ENCODE assay signal across 22 mouse cellular contexts in the genomic region with DNA sequence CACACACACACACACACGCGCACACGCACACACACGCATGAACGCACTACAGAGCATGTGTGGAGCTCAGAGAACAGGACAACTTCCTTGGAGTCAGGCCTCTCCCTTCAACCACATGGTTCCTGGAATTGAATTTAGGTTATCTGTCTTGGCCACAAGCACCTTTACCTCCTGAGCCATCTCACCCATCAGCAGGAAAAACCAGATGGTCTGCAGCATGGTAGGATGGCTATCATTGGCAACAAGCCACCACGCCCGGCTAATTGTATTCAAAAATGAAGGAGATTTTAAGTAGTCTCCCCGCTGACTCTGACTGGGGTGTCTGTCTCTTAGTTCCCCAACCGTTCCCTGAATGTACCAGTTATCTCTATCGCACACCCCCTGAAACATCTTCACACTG. TPM values are rescaled to one million over a fixed set of nuclear protein-coding genes. Genes with fewer than 3 reads are reported as not detected.
A peak's percentile ranks its signal among the peaks of the same experiment; 100 is the strongest.
DNase-seq lines count a peak whose midpoint lies in the region; ATAC-seq and TF ChIP-seq lines count a peak whose summit lies in the region.
"Had no signal": no experiment of that assay in that cellular context is flagged by ENCODE, and none has a peak within 500 bp of the region (broad histone marks: within the 10 kb centered on the region; RNA-seq: fewer than 3 reads in every experiment).

No protein-coding gene starts in this region.

- H3K27ac ChIP-seq in hindbrain, postnatal 0 days = no peak overlapping the region
- no peak overlapping the region for H3K27ac ChIP-seq in hindbrain, embryonic 10.5 days
- no peak overlapping the region for H3K27ac ChIP-seq in midbrain, postnatal 0 days (ENCODE audit: low read depth, low read length)
- no peak overlapping the region for H3K27ac ChIP-seq in midbrain, embryonic 10.5 days (replicated peaks)
- 0 out of 2 replicates have a peak overlapping the region, but pooled peaks have one; percentile 12 for H3K27ac ChIP-seq in olfactory bulb, adult 2 months (ENCODE audit: insufficient read depth, low read depth, low read length)
- H3K27ac ChIP-seq in forebrain, embryonic 15.5 days (replicated peaks) = no peak overlapping the region
- H3K27ac ChIP-seq: embryonic facial prominence, embryonic 12.5 days; hindbrain, embryonic 15.5 days; macrophage had no signal

- H3K9me3 ChIP-seq in hindbrain, postnatal 0 days (ENCODE audit: low read length) = no peaks in the 10 kb centered on the region
- no peaks in the 10 kb centered on the region for H3K9me3 ChIP-seq in hindbrain, embryonic 10.5 days
- no peaks in the 10 kb centered on the region for H3K9me3 ChIP-seq in midbrain, postnatal 0 days (ENCODE audit: low read length)
- H3K9me3 ChIP-seq in midbrain, embryonic 10.5 days (replicated peaks) = no peaks in the 10 kb centered on the region
- H3K9me3 ChIP-seq in forebrain, embryonic 15.5 days = no peaks in the 10 kb centered on the region
- H3K9me3 ChIP-seq: embryonic facial prominence, embryonic 12.5 days; heart, embryonic 12.5 days; hindbrain, embryonic 15.5 days; kidney, embryonic 15.5 days had no signal

- H3K36me3 ChIP-seq in hindbrain, postnatal 0 days (ENCODE audit: insufficient read depth, low read length) = no peaks in the 10 kb centered on the region
- H3K36me3 ChIP-seq in hindbrain, embryonic 10.5 days = no peaks in the 10 kb centered on the region
- H3K36me3 ChIP-seq in midbrain, postnatal 0 days (ENCODE audit: insufficient read depth, low read length) = no peaks in the 10 kb centered on the region
- no peaks in the 10 kb centered on the region for H3K36me3 ChIP-seq in midbrain, embryonic 10.5 days
- H3K36me3 ChIP-seq in forebrain, embryonic 15.5 days = no peaks in the 10 kb centered on the region
- H3K36me3 ChIP-seq: embryonic facial prominence, embryonic 12.5 days; G1E; heart, embryonic 12.5 days; hindbrain, embryonic 15.5 days; kidney, embryonic 15.5 days had no signal

- no peak for TF ChIP-seq CTCF in hindbrain, postnatal 0 days (IDR thresholded peaks at IDR 0.05; ENCODE audit: low read depth)
- no peak for TF ChIP-seq CTCF in midbrain, postnatal 0 days (IDR thresholded peaks at IDR 0.05)
- TF ChIP-seq CTCF in olfactory bulb, adult 2 months (IDR thresholded peaks at IDR 0.05; ENCODE audit: insufficient read depth, low read depth, low read length) = no peak

- ATAC-seq in hindbrain, postnatal 0 days = no peak
- no peak for ATAC-seq in midbrain, postnatal 0 days (ENCODE audit: low FRiP score)
- no peak for ATAC-seq in forebrain, embryonic 15.5 days (replicated peaks)
- ATAC-seq: forebrain, embryonic 16.5 days; intestine, postnatal 0 days had no signal

- no peak for TF ChIP-seq POLR2A in olfactory bulb, adult 2 months (IDR thresholded peaks at IDR 0.05; ENCODE audit: insufficient read depth, low read depth, low read length)

- 85% methylated on average over 10 of the region's 10 CpGs for WGBS in hindbrain, postnatal 0 days
- 92% methylated on average over 10 of the region's 10 CpGs for WGBS in hindbrain, embryonic 10.5 days
- WGBS in midbrain, postnatal 0 days = 97% methylated on average over 10 of the region's 10 CpGs
- 96% methylated on average over 10 of the region's 10 CpGs for WGBS in midbrain, embryonic 10.5 days
- 95% methylated on average over 10 of the region's 10 CpGs for WGBS in olfactory bulb, adult 2 months
- 90% methylated on average over 10 of the region's 10 CpGs for WGBS in forebrain, embryonic 15.5 days

- 0 out of 2 replicates have a peak, but pooled peaks cover 3% of the 10 kb centered on the region for H3K4me1 ChIP-seq in hindbrain, postnatal 0 days (ENCODE audit: insufficient read depth, low read length)
- peaks cover 17% of the 10 kb centered on the region; the same call in 1 of the 2 replicates for H3K4me1 ChIP-seq in hindbrain, embryonic 10.5 days (replicated peaks)
- no peaks in the 10 kb centered on the region for H3K4me1 ChIP-seq in midbrain, postnatal 0 days (ENCODE audit: insufficient read depth, low read length)
- 0 out of 2 replicates have a peak, but pooled peaks cover 13% of the 10 kb centered on the region for H3K4me1 ChIP-seq in midbrain, embryonic 10.5 days
- peaks cover 35% of the 10 kb centered on the region for H3K4me1 ChIP-seq in olfactory bulb, adult 2 months (ENCODE audit: control insufficient read depth, insufficient read depth, low read length)
- H3K4me1 ChIP-seq in forebrain, embryonic 15.5 days = peaks cover 7% of the 10 kb centered on the region

- no peak overlapping the region for H3K9ac ChIP-seq in hindbrain, postnatal 0 days (replicated peaks; ENCODE audit: low read length)
- H3K9ac ChIP-seq in midbrain, postnatal 0 days (replicated peaks; ENCODE audit: low read length, poor library complexity, severe bottlenecking) = no peak overlapping the region
- H3K9ac ChIP-seq in forebrain, embryonic 15.5 days (replicated peaks) = no peak overlapping the region
- H3K9ac ChIP-seq: embryonic facial prominence, embryonic 12.5 days; heart, embryonic 12.5 days; hindbrain, embryonic 15.5 days; kidney, embryonic 15.5 days had no signal

- peak; percentile 31 for DNase-seq in hindbrain, postnatal 0 days (ENCODE audit: low spot score)
- DNase-seq in hindbrain, embryonic 10.5 days (ENCODE audit: low spot score) = no peak
- DNase-seq in midbrain, postnatal 0 days (ENCODE audit: low spot score) = peak; percentile 22
- DNase-seq in midbrain, embryonic 10.5 days (ENCODE audit: low spot score) = no peak
- DNase-seq in cerebellum, adult 8-10 months = peak; percentile 92
- no peak for DNase-seq in frontal cortex, postnatal 14 days (ENCODE audit: low spot score in 2 of 2)
- DNase-seq: adrenal gland, postnatal 25 days; heart, postnatal 14 days; lung, adult 18-20 months; thymus, postnatal 36 days had no signal

- no peaks in the 10 kb centered on the region for H3K27me3 ChIP-seq in hindbrain, postnatal 0 days (ENCODE audit: insufficient read depth, low read length)
- no peaks in the 10 kb centered on the region for H3K27me3 ChIP-seq in hindbrain, embryonic 10.5 days (ENCODE audit: insufficient read depth, poor library complexity, severe bottlenecking)
- H3K27me3 ChIP-seq in midbrain, postnatal 0 days (ENCODE audit: insufficient read depth, low read length) = no peaks in the 10 kb centered on the region
- no peaks in the 10 kb centered on the region for H3K27me3 ChIP-seq in midbrain, embryonic 10.5 days (ENCODE audit: low read depth, poor library complexity, severe bottlenecking)
- H3K27me3 ChIP-seq in forebrain, embryonic 15.5 days = no peaks in the 10 kb centered on the region
- H3K27me3 ChIP-seq: embryonic facial prominence, embryonic 12.5 days; heart, embryonic 12.5 days; hindbrain, embryonic 15.5 days; kidney, embryonic 15.5 days had no signal

- no peak overlapping the region for H3K4me3 ChIP-seq in hindbrain, postnatal 0 days (ENCODE audit: low read length)
- H3K4me3 ChIP-seq in hindbrain, embryonic 10.5 days = no peak overlapping the region
- no peak overlapping the region for H3K4me3 ChIP-seq in midbrain, postnatal 0 days (ENCODE audit: low read depth, low read length)
- no peak overlapping the region for H3K4me3 ChIP-seq in midbrain, embryonic 10.5 days
- no peak overlapping the region for H3K4me3 ChIP-seq in olfactory bulb, adult 2 months (ENCODE audit: insufficient read depth, low read depth, low read length)
- no peak overlapping the region for H3K4me3 ChIP-seq in forebrain, embryonic 15.5 days
- H3K4me3 ChIP-seq: embryonic facial prominence, embryonic 12.5 days; erythroblast, embryonic 14.5 days; heart, embryonic 12.5 days; hindbrain, embryonic 15.5 days; kidney, embryonic 15.5 days had no signal

- H3K4me2 ChIP-seq in hindbrain, postnatal 0 days (ENCODE audit: low read depth, low read length) = no peak overlapping the region
- H3K4me2 ChIP-seq in midbrain, postnatal 0 days (ENCODE audit: low read depth, low read length, poor library complexity, severe bottlenecking) = no peak overlapping the region
- H3K4me2 ChIP-seq in forebrain, embryonic 15.5 days (replicated peaks) = no peak overlapping the region
- H3K4me2 ChIP-seq: embryonic facial prominence, embryonic 12.5 days; heart, embryonic 12.5 days; hindbrain, embryonic 15.5 days; kidney, embryonic 15.5 days; midbrain, embryonic 11.5 days had no signal

RNA-seq across cellular contexts. Expression of gene Sorl1, which starts 17.0 kb away (rescaled TPM):
- 25.6 and 27.7 TPM in 2 replicates for total RNA-seq in hindbrain, postnatal 0 days (2014; rRNA removed)
- 8.2 and 9.1 TPM in 2 replicates for polyA plus RNA-seq in hindbrain, postnatal 0 days (2015; fragmentation: Nextera tagmentation; extraction: Ambion mirVana)
- polyA plus RNA-seq in hindbrain, embryonic 10.5 days (2016; fragmentation: Nextera tagmentation; extraction: Ambion mirVana) = 4.3 and 4.6 TPM in 2 replicates
- 21.9 and 24.8 TPM in 2 replicates for total RNA-seq in midbrain, postnatal 0 days (2014; rRNA removed)
- polyA plus RNA-seq in midbrain, postnatal 0 days (2015; fragmentation: Nextera tagmentation; extraction: Ambion mirVana) = 6.7 and 7.1 TPM in 2 replicates
- 2.3 and 3.8 TPM in 2 replicates for polyA plus RNA-seq in midbrain, embryonic 10.5 days (2016; fragmentation: Nextera tagmentation; extraction: Ambion mirVana)
- polyA plus RNA-seq in olfactory bulb, adult 2 months (2012; ENCODE audit: insufficient read depth, insufficient read length, low replicate concordance, missing spikeins) = not detected in 2 replicates
- polyA plus RNA-seq in forebrain, embryonic 15.5 days (2015; fragmentation: Nextera tagmentation; extraction: Ambion mirVana) = 18.3 and 18.8 TPM in 2 replicates

Comparison
In these comparisons a context has a peak if more than half of its experiments do, and no peak if none do; other contexts are left out.
1. DNase-seq: peak in hindbrain, postnatal 0 days (single experiment), midbrain, postnatal 0 days (single experiment) and cerebellum, adult 8-10 months (single experiment); none in hindbrain, embryonic 10.5 days (single experiment), midbrain, embryonic 10.5 days (single experiment) and frontal cortex, postnatal 14 days (0 of 2).